Mouse (Mus musculus): ENCODE results near the gene Ccdc13.

The Ccdc13 gene

GRCm38 (mm10) chr9:121846526-121847118 is 7.4 kb upstream of the Ccdc13 start:
- peak; percentile 27 to 33 for DNase-seq

- DNase-seq = no peak
Measured at GRCm38 (mm10) chr9:121842914-121843313, 3.7 kb upstream of the Ccdc13 start.

GRCm38 (mm10) chr9:121839622-121839965 is 333 bp upstream of the Ccdc13 start:
- no peak for DNase-seq

GRCm38 (mm10) chr9:121838008-121838407 is 1.3 kb downstream of the Ccdc13 start:
- DNase-seq = no peak

GRCm38 (mm10) chr9:121833825-121834224 is 5.4 kb downstream of the Ccdc13 start:
- no peak for DNase-seq

GRCm38 (mm10) chr9:121830956-121831293 is 8.3 kb downstream of the Ccdc13 start:
- peak; percentile 74 to 90 for DNase-seq

GRCm38 (mm10) chr9:121830243-121830955 is 8.9 kb downstream of the Ccdc13 start:
- peak; percentile 71 to 78 for DNase-seq

- DNase-seq = no peak
Measured at GRCm38 (mm10) chr9:121829270-121829992, 9.8 kb downstream of the Ccdc13 start.

- no peak for DNase-seq
Measured at GRCm38 (mm10) chr9:121828314-121828713, 10.9 kb downstream of the Ccdc13 start.

GRCm38 (mm10) chr9:121826356-121826755 is 12.9 kb downstream of the Ccdc13 start:
- no peak for DNase-seq

GRCm38 (mm10) chr9:121823991-121824390 is 15.3 kb downstream of the Ccdc13 start:
- peak; percentile 32 to 60 for DNase-seq

GRCm38 (mm10) chr9:121823051-121823450 is 16.2 kb downstream of the Ccdc13 start:
- DNase-seq = peak; percentile 58 to 85

- DNase-seq = peak; percentile 18 to 64
Measured at GRCm38 (mm10) chr9:121822585-121822991, 16.7 kb downstream of the Ccdc13 start.

- DNase-seq = peak in 1 of 2 experiments; percentile 56
Measured at GRCm38 (mm10) chr9:121820765-121821164, 18.5 kb downstream of the Ccdc13 start.

GRCm38 (mm10) chr9:121819771-121820471 is 19.3 kb downstream of the Ccdc13 start:
- peak; percentile 16 to 68 for DNase-seq

- DNase-seq = peak; percentile 28 to 65
Measured at GRCm38 (mm10) chr9:121819073-121819770, 20.0 kb downstream of the Ccdc13 start.

GRCm38 (mm10) chr9:121815183-121815582 is 24.1 kb downstream of the Ccdc13 start:
- DNase-seq = no peak

- DNase-seq = no peak
Measured at GRCm38 (mm10) chr9:121810081-121810821, 29.0 kb downstream of the Ccdc13 start.

- DNase-seq = no peak
Measured at GRCm38 (mm10) chr9:121808511-121808910, 30.8 kb downstream of the Ccdc13 start.

- DNase-seq = no peak
Measured at GRCm38 (mm10) chr9:121807947-121808346, 31.3 kb downstream of the Ccdc13 start.

- no peak for DNase-seq
Measured at GRCm38 (mm10) chr9:121807546-121807945, 31.7 kb downstream of the Ccdc13 start.

GRCm38 (mm10) chr9:121802747-121803146 is 36.5 kb downstream of the Ccdc13 start:
- DNase-seq = no peak

Measured in kidney, postnatal 25 days (tissue).